Comparison of ENCODE assay signal across 27 mouse cellular contexts in the genomic region with DNA sequence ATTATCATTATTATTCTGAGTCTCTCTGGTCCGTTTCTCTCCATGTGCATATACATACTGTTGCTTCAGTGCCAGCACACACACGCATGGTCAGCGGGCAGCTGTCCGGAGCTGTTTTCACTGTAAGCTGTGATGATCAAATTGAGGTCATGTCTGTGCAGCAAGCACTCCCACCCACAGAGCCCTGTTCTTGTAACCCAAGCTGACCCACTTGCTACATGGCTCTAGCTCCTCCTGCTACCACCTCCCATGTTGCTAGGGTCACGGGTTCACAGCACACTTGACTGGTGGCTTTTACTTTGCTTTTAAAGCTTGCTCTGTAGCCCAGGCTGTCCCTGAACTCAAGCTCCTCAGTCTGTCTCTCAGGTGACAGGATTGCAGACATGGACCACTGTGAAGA. TPM values are rescaled to one million over a fixed set of nuclear protein-coding genes. Genes with fewer than 3 reads are reported as not detected.
DNase-seq lines count a peak whose midpoint lies in the region; ATAC-seq lines count a peak whose summit lies in the region.
"Had no signal": no experiment of that assay in that cellular context is flagged by ENCODE, and none has a peak within 500 bp of the region (broad histone marks: within the 10 kb centered on the region; RNA-seq: fewer than 3 reads in every experiment).

No protein-coding gene starts in this region.

- DNase-seq in embryonic facial prominence, embryonic 14.5 days (ENCODE audit: low spot score), result peak; percentile 12
- DNase-seq in embryonic facial prominence, embryonic 10.5 days (ENCODE audit: low spot score), result no peak
- no peak for DNase-seq in kidney, adult 9 months
- peak; percentile 9 for DNase-seq in midbrain, embryonic 10.5 days (ENCODE audit: low spot score)
- DNase-seq: adrenal gland, adult 8-10 months; adrenal gland, postnatal 25 days; cerebellum, adult 11-12 months; cerebellum, adult 8-10 months; cerebellum, postnatal 10 days; cerebellum, postnatal 36 days; embryo, embryonic 11 days; forebrain, postnatal 0 days; gastrocnemius, adult 2 months; gastrocnemius, postnatal 14 days; heart, adult 2 months; heart, postnatal 10 days; heart, postnatal 36 days had no signal

- H3K9ac ChIP-seq in embryonic facial prominence, embryonic 14.5 days (ENCODE audit: low read depth, low read length), result no peak overlapping the region
- H3K9ac ChIP-seq in kidney, embryonic 14.5 days (ENCODE audit: low read depth, low read length), result no peak overlapping the region
- no peak overlapping the region for H3K9ac ChIP-seq in midbrain, embryonic 15.5 days
- H3K9ac ChIP-seq: embryonic facial prominence, embryonic 15.5 days; forebrain, postnatal 0 days; heart, embryonic 15.5 days; hindbrain, embryonic 14.5 days had no signal

- H3K4me3 ChIP-seq in embryonic facial prominence, embryonic 14.5 days (ENCODE audit: low read depth, low read length), result no peak overlapping the region
- no peak overlapping the region for H3K4me3 ChIP-seq in embryonic facial prominence, embryonic 10.5 days
- no peak overlapping the region for H3K4me3 ChIP-seq in kidney, embryonic 14.5 days (ENCODE audit: low read length)
- H3K4me3 ChIP-seq in midbrain, embryonic 10.5 days, result no peak overlapping the region
- H3K4me3 ChIP-seq in midbrain, embryonic 15.5 days, result no peak overlapping the region
- H3K4me3 ChIP-seq: embryonic facial prominence, embryonic 15.5 days; gastrocnemius, adult 2 months; heart, adult 2 months; heart, embryonic 15.5 days had no signal

- no peak overlapping the region for H3K4me2 ChIP-seq in embryonic facial prominence, embryonic 14.5 days (ENCODE audit: low read depth, low read length)
- H3K4me2 ChIP-seq in kidney, embryonic 14.5 days (replicated peaks; ENCODE audit: low read depth, low read length), result no peak overlapping the region
- H3K4me2 ChIP-seq in midbrain, embryonic 15.5 days, result no peak overlapping the region
- H3K4me2 ChIP-seq: embryonic facial prominence, embryonic 15.5 days; heart, embryonic 11.5 days; heart, embryonic 15.5 days; hindbrain, embryonic 14.5 days had no signal

- H3K9me3 ChIP-seq in embryonic facial prominence, embryonic 14.5 days (ENCODE audit: control insufficient read depth, low read length), result no peaks in the 10 kb centered on the region
- no peaks in the 10 kb centered on the region for H3K9me3 ChIP-seq in embryonic facial prominence, embryonic 10.5 days
- no peaks in the 10 kb centered on the region for H3K9me3 ChIP-seq in kidney, embryonic 14.5 days (ENCODE audit: control insufficient read depth, low read length)
- no peaks in the 10 kb centered on the region for H3K9me3 ChIP-seq in midbrain, embryonic 10.5 days (replicated peaks)
- H3K9me3 ChIP-seq in midbrain, embryonic 15.5 days, result no peaks in the 10 kb centered on the region
- H3K9me3 ChIP-seq: embryonic facial prominence, embryonic 15.5 days; heart, embryonic 15.5 days had no signal

- H3K27ac ChIP-seq in embryonic facial prominence, embryonic 14.5 days (replicated peaks; ENCODE audit: low read depth, low read length), result no peak overlapping the region
- H3K27ac ChIP-seq in embryonic facial prominence, embryonic 10.5 days (replicated peaks), result no peak overlapping the region
- no peak overlapping the region for H3K27ac ChIP-seq in kidney, embryonic 14.5 days (ENCODE audit: low read depth, low read length)
- H3K27ac ChIP-seq in midbrain, embryonic 10.5 days (replicated peaks), result no peak overlapping the region
- H3K27ac ChIP-seq in midbrain, embryonic 15.5 days, result no peak overlapping the region
- H3K27ac ChIP-seq: embryonic facial prominence, embryonic 15.5 days; gastrocnemius, adult 2 months; heart, adult 2 months; heart, embryonic 15.5 days; hindbrain, embryonic 14.5 days; hindbrain, postnatal 0 days had no signal

- H3K36me3 ChIP-seq in embryonic facial prominence, embryonic 14.5 days (ENCODE audit: control insufficient read depth, insufficient read depth, low read length), result peaks cover 35% of the 10 kb centered on the region
- peaks cover 52% of the 10 kb centered on the region for H3K36me3 ChIP-seq in embryonic facial prominence, embryonic 10.5 days (replicated peaks)
- H3K36me3 ChIP-seq in kidney, embryonic 14.5 days (ENCODE audit: control insufficient read depth, insufficient read depth, low read length), result peaks cover 20% of the 10 kb centered on the region
- peaks cover 65% of the 10 kb centered on the region for H3K36me3 ChIP-seq in midbrain, embryonic 10.5 days
- H3K36me3 ChIP-seq in midbrain, embryonic 15.5 days (replicated peaks), result peaks cover 24% of the 10 kb centered on the region

- H3K27me3 ChIP-seq in embryonic facial prominence, embryonic 14.5 days (replicated peaks; ENCODE audit: control insufficient read depth, insufficient read depth, low read length), result no peaks in the 10 kb centered on the region
- no peaks in the 10 kb centered on the region for H3K27me3 ChIP-seq in embryonic facial prominence, embryonic 10.5 days (replicated peaks; ENCODE audit: low read depth, poor library complexity, severe bottlenecking)
- no peaks in the 10 kb centered on the region for H3K27me3 ChIP-seq in kidney, embryonic 14.5 days (ENCODE audit: control insufficient read depth, insufficient read depth, low read length)
- no peaks in the 10 kb centered on the region for H3K27me3 ChIP-seq in midbrain, embryonic 10.5 days (ENCODE audit: low read depth, poor library complexity, severe bottlenecking)
- no peaks in the 10 kb centered on the region for H3K27me3 ChIP-seq in midbrain, embryonic 15.5 days (replicated peaks)
- H3K27me3 ChIP-seq: embryonic facial prominence, embryonic 15.5 days; heart, embryonic 15.5 days had no signal

- 86% methylated on average over 5 of the region's 5 CpGs for WGBS in embryonic facial prominence, embryonic 14.5 days
- WGBS in embryonic facial prominence, embryonic 10.5 days, result 92% methylated on average over 5 of the region's 5 CpGs
- WGBS in kidney, embryonic 14.5 days, result 68% methylated on average over 5 of the region's 5 CpGs
- WGBS in midbrain, embryonic 10.5 days, result 90% methylated on average over 5 of the region's 5 CpGs
- WGBS in midbrain, embryonic 15.5 days, result 91% methylated on average over 5 of the region's 5 CpGs

- H3K4me1 ChIP-seq in embryonic facial prominence, embryonic 14.5 days (ENCODE audit: control insufficient read depth, insufficient read depth, low read length), result no peaks in the 10 kb centered on the region
- no peaks in the 10 kb centered on the region for H3K4me1 ChIP-seq in embryonic facial prominence, embryonic 10.5 days
- H3K4me1 ChIP-seq in kidney, embryonic 14.5 days (ENCODE audit: control insufficient read depth, insufficient read depth, low read length), result no peaks in the 10 kb centered on the region
- no peaks in the 10 kb centered on the region for H3K4me1 ChIP-seq in midbrain, embryonic 10.5 days
- H3K4me1 ChIP-seq in midbrain, embryonic 15.5 days, result no peaks in the 10 kb centered on the region
- H3K4me1 ChIP-seq: embryonic facial prominence, embryonic 15.5 days; heart, embryonic 15.5 days had no signal

- ATAC-seq in embryonic facial prominence, embryonic 14.5 days (ENCODE audit: low read depth), result no peak; the same call in 1 of the 2 replicates
- ATAC-seq in kidney, embryonic 14.5 days (ENCODE audit: low FRiP score, low TSS enrichment), result peak; percentile 16; the same call in 1 of the 2 replicates
- no peak for ATAC-seq in midbrain, embryonic 15.5 days (replicated peaks)
- ATAC-seq: activated CD4-positive, CD25-positive, alpha-beta regulatory T cell, adult 4 months; forebrain, embryonic 14.5 days; forebrain, postnatal 0 days; hindbrain, postnatal 0 days; inflammation-experienced regulatory T-cells, adult 6 months had no signal

RNA-seq across cellular contexts. Expression of a gene that starts 27.9 kb away (rescaled TPM):
- polyA plus RNA-seq in embryonic facial prominence, embryonic 14.5 days (2014; fragmentation: Nextera tagmentation; extraction: Ambion mirVana), result 17.7 and 19.9 TPM in 2 replicates
- polyA plus RNA-seq in embryonic facial prominence, embryonic 10.5 days (2016; fragmentation: Nextera tagmentation; extraction: Ambion mirVana), result 30.0 and 32.3 TPM in 2 replicates
- polyA plus RNA-seq in kidney, embryonic 14.5 days (2014; fragmentation: Nextera tagmentation; extraction: Ambion mirVana), result 23.4 and 29.7 TPM in 2 replicates
- 30.8 and 33.7 TPM in 2 replicates for polyA plus RNA-seq in midbrain, embryonic 10.5 days (2016; fragmentation: Nextera tagmentation; extraction: Ambion mirVana)
- polyA plus RNA-seq in midbrain, embryonic 15.5 days (2015; fragmentation: Nextera tagmentation; extraction: Ambion mirVana), result 21.6 and 25.3 TPM in 2 replicates

RNA-seq across cellular contexts. Expression of a gene that starts 29.2 kb away (rescaled TPM):
- polyA plus RNA-seq in embryonic facial prominence, embryonic 14.5 days (2014; fragmentation: Nextera tagmentation; extraction: Ambion mirVana), result 11.6 and 14.0 TPM in 2 replicates
- 14.2 and 14.5 TPM in 2 replicates for polyA plus RNA-seq in embryonic facial prominence, embryonic 10.5 days (2016; fragmentation: Nextera tagmentation; extraction: Ambion mirVana)
- polyA plus RNA-seq in kidney, embryonic 14.5 days (2014; fragmentation: Nextera tagmentation; extraction: Ambion mirVana), result 8.6 and 12.1 TPM in 2 replicates
- polyA plus RNA-seq in midbrain, embryonic 10.5 days (2016; fragmentation: Nextera tagmentation; extraction: Ambion mirVana), result 15.4 and 20.1 TPM in 2 replicates
- polyA plus RNA-seq in midbrain, embryonic 15.5 days (2015; fragmentation: Nextera tagmentation; extraction: Ambion mirVana), result 19.8 and 21.8 TPM in 2 replicates

RNA-seq across cellular contexts. Expression of a gene that starts 33.5 kb away (rescaled TPM):
- 188 and 208 TPM in 2 replicates for polyA plus RNA-seq in embryonic facial prominence, embryonic 14.5 days (2014; fragmentation: Nextera tagmentation; extraction: Ambion mirVana)
- 340 and 346 TPM in 2 replicates for polyA plus RNA-seq in embryonic facial prominence, embryonic 10.5 days (2016; fragmentation: Nextera tagmentation; extraction: Ambion mirVana)
- polyA plus RNA-seq in kidney, embryonic 14.5 days (2014; fragmentation: Nextera tagmentation; extraction: Ambion mirVana), result 276 and 313 TPM in 2 replicates
- 346 and 382 TPM in 2 replicates for polyA plus RNA-seq in midbrain, embryonic 10.5 days (2016; fragmentation: Nextera tagmentation; extraction: Ambion mirVana)
- 112 and 122 TPM in 2 replicates for polyA plus RNA-seq in midbrain, embryonic 15.5 days (2015; fragmentation: Nextera tagmentation; extraction: Ambion mirVana)

RNA-seq across cellular contexts. Expression of a gene that starts 50.0 kb away (rescaled TPM):
- 4.9 and 5.3 TPM in 2 replicates for polyA plus RNA-seq in embryonic facial prominence, embryonic 14.5 days (2014; fragmentation: Nextera tagmentation; extraction: Ambion mirVana)
- polyA plus RNA-seq in embryonic facial prominence, embryonic 10.5 days (2016; fragmentation: Nextera tagmentation; extraction: Ambion mirVana), result 0.79 and 0.90 TPM in 2 replicates
- 0.90 and 0.95 TPM in 2 replicates for polyA plus RNA-seq in kidney, embryonic 14.5 days (2014; fragmentation: Nextera tagmentation; extraction: Ambion mirVana)
- 0.59 and 0.75 TPM in 2 replicates for polyA plus RNA-seq in midbrain, embryonic 10.5 days (2016; fragmentation: Nextera tagmentation; extraction: Ambion mirVana)
- 0.74 and 0.91 TPM in 2 replicates for polyA plus RNA-seq in midbrain, embryonic 15.5 days (2015; fragmentation: Nextera tagmentation; extraction: Ambion mirVana)

RNA-seq across cellular contexts. Expression of a gene that starts 57.8 kb away (rescaled TPM):
- polyA plus RNA-seq in embryonic facial prominence, embryonic 14.5 days (2014; fragmentation: Nextera tagmentation; extraction: Ambion mirVana), result 4.1 and 4.8 TPM in 2 replicates
- polyA plus RNA-seq in embryonic facial prominence, embryonic 10.5 days (2016; fragmentation: Nextera tagmentation; extraction: Ambion mirVana), result 2.0 and 3.0 TPM in 2 replicates
- 2.5 and 3.1 TPM in 2 replicates for polyA plus RNA-seq in kidney, embryonic 14.5 days (2014; fragmentation: Nextera tagmentation; extraction: Ambion mirVana)
- polyA plus RNA-seq in midbrain, embryonic 10.5 days (2016; fragmentation: Nextera tagmentation; extraction: Ambion mirVana), result 4.1 and 4.8 TPM in 2 replicates
- polyA plus RNA-seq in midbrain, embryonic 15.5 days (2015; fragmentation: Nextera tagmentation; extraction: Ambion mirVana), result 17.6 and 19.1 TPM in 2 replicates

Comparison
In these comparisons a context has a peak if more than half of its experiments do, and no peak if none do; other contexts are left out.
1. DNase-seq: peak in embryonic facial prominence, embryonic 14.5 days (single experiment) and midbrain, embryonic 10.5 days (single experiment); none in embryonic facial prominence, embryonic 10.5 days (single experiment) and kidney, adult 9 months (single experiment).